Mouse (Mus musculus) T-helper 17 cell (primary cell): ENCODE data around the gene Kcnab1.

Source experiments
- in situ Hi-C, 2 experiments: fragments of 300-600 bp; cut with MboI, MseI; formaldehyde crosslinking; loops; 1 replicate in 1 of 2; 2 replicates in 1 of 2; pipeline ENCODE4 v1.15.1; 2025; ENCODE audit warnings: high pct_unique_total_duplicates in 2 of 2

Gene Kcnab1

GRCm38 (mm10) chr3:65360163-65360969 is 251.2 kb downstream of the Kcnab1 start:
- in situ Hi-C loops: loop anchor here in 1 of 2 experiments (25.0 kb wide), 1 partner anchor 1373 kb away; the partner anchor contains the start of gene Gmps

- in situ Hi-C loops: loop anchor here in 1 of 2 experiments (25.0 kb wide), 1 partner anchor 1376 kb away; the partner anchor contains the start of gene Gmps
These were observed 254.3 kb downstream of the Kcnab1 start for GRCm38 (mm10) chr3:65363438-65363837.

- in situ Hi-C loops: loop anchor here in 1 of 2 experiments (25.0 kb wide), 1 partner anchor 1378 kb away; the partner anchor contains the start of gene Gmps
These were observed 256.0 kb downstream of the Kcnab1 start for GRCm38 (mm10) chr3:65365184-65365583.

GRCm38 (mm10) chr3:65365921-65366710 is 256.9 kb downstream of the Kcnab1 start:
- in situ Hi-C loops: loop anchor here in 1 of 2 experiments (25.0 kb wide), 1 partner anchor 1379 kb away; the partner anchor contains the start of gene Gmps

GRCm38 (mm10) chr3:65367944-65368343 is 258.8 kb downstream of the Kcnab1 start:
- in situ Hi-C loops: loop anchor here in 1 of 2 experiments (25.0 kb wide), 1 partner anchor 1381 kb away; the partner anchor contains the start of gene Gmps

GRCm38 (mm10) chr3:65372552-65372951 is 263.4 kb downstream of the Kcnab1 start:
- in situ Hi-C loops: loop anchor here (5.0 to 25.0 kb wide), 3 partner anchors 565 to 1818 kb away; partner anchors contain the start of gene Gmps (in 1 of the 2)

DNA sequence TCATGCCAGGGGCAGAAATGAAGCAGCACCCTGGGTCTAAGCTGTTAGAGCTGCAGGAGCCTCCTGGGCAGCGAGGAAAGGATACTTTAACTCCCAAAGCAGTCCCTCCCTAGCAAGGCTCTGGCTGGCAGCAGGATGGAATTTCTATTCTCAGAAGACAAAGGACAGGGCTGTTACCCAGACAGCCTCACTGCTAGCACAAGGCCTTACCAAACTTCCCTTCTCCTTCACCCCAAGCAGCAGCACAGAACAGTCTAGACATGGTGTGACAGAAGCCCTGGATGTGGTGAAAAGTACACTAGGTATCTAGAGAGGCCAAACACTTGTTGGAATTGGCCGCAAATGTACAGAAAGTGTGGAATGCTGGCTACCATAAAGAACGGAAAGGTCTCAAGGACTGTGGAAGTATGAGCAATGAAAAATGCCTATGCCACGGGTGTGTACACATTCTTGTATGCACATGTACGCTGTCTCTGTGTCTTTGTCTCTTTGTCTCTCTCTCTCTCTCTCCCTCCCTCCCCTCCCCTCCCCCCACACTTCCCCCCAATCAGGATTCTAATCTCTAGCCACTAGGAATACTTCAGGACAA is 264.5 kb downstream of the Kcnab1 start:
- in situ Hi-C loops: loop anchor here (5.0 to 25.0 kb wide), 3 partner anchors 564 to 1819 kb away; partner anchors contain the start of gene Gmps (in 1 of the 2)

DNA sequence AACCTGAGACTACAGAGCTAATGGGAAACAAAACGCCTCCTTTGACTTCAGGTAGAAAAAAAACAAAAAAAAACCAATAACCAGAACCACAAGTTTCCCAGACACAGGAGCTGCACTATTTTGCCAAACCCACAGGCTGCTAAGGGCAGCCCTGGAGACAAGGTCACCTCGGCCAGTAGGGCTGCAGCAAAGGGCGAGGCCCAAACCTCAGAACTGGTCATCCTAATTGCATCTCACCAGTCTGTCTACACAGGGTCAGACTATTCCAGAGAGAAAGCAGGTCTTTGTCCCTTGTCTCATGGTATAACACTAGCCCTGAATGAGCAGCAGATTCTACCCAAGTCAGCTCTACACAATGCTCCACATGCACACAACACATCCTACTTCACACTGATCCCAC is 265.5 kb downstream of the Kcnab1 start:
- in situ Hi-C loops: loop anchor here (5.0 to 25.0 kb wide), 3 partner anchors 563 to 1820 kb away; partner anchors contain the start of gene Gmps (in 2 of the 2)

DNA sequence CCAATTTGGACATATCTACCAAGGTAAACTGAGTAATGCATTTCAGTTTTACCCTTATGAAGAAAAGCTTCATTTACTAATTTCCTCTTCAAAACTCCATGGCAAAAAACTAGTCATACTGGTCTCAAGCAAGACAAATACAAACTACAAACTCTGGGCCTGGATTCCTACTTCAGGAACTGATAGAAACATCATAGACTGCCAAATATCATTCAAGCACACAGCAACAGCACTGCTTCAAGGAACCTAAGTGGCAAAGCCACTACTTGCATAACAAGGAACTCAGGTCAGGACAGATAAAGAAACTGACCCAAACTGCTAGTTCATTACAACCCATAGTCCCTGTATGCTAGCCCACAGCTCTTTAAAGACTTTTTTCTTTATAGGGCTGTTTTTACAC is 269.5 kb downstream of the Kcnab1 start:
- in situ Hi-C loops: loop anchor here in 1 of 2 experiments (10.0 to 25.0 kb wide), 2 partner anchors 1391 to 1824 kb away; partner anchors contain the start of gene Gmps

GRCm38 (mm10) chr3:65379884-65380539 is 270.8 kb downstream of the Kcnab1 start:
- in situ Hi-C loops: loop anchor here in 1 of 2 experiments (10.0 to 25.0 kb wide), 2 partner anchors 1393 to 1825 kb away; partner anchors contain the start of gene Gmps

- in situ Hi-C loops: loop anchor here in 1 of 2 experiments (25.0 kb wide), 1 partner anchor 1394 kb away; the partner anchor contains the start of gene Gmps
These were observed 271.9 kb downstream of the Kcnab1 start for GRCm38 (mm10) chr3:65381094-65381493.

- in situ Hi-C loops: loop anchor here in 1 of 2 experiments (25.0 kb wide), 1 partner anchor 1397 kb away; the partner anchor contains the start of gene Gmps
These were observed 275.2 kb downstream of the Kcnab1 start for GRCm38 (mm10) chr3:65384431-65384830.

GRCm38 (mm10) chr3:65385771-65386170 is 276.6 kb downstream of the Kcnab1 start:
- in situ Hi-C loops: loop anchor here in 1 of 2 experiments (25.0 kb wide), 1 partner anchor 1398 kb away; the partner anchor contains the start of gene Gmps

DNA sequence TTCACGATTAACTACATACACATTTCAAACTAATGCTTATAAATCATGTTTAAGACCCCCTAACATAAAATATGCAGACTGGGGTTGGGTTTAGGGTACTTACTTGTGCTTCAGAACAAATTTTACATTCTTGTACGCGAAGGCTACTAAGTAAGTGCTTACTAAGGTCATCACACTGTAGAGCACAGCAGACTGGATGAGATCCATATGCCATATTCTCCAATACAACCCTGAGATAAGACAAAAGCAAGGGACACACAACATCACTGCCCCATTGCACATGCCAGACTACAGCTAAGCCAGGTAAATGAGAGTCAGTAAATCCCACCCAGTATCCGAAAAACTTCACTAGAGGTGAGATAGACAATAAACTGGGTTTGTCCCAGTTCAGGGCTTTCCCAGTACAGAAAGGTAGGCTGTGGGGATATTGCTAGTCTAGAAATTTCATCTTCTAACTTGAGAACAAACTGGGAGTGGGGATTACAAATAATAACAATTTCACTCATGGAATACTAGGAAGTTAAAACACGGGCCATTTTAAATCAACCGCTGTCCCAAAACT is 282.1 kb downstream of the Kcnab1 start:
- in situ Hi-C loops: loop anchor here in 1 of 2 experiments (10.0 to 25.0 kb wide), 3 partner anchors 113 to 1404 kb away; partner anchors contain the start of gene Gmps

GRCm38 (mm10) chr3:65391784-65392420 is 282.7 kb downstream of the Kcnab1 start:
- in situ Hi-C loops: loop anchor here in 1 of 2 experiments (10.0 to 25.0 kb wide), 3 partner anchors 113 to 1405 kb away; partner anchors contain the start of gene Gmps

GRCm38 (mm10) chr3:65392421-65392817 is 283.2 kb downstream of the Kcnab1 start, which contains the start of gene Ssr3:
TSS of gene Ssr3 (minus strand) at chr3:65392623.
- in situ Hi-C loops: loop anchor here in 1 of 2 experiments (10.0 to 25.0 kb wide), 3 partner anchors 112 to 1405 kb away; partner anchors contain the start of gene Gmps

DNA sequence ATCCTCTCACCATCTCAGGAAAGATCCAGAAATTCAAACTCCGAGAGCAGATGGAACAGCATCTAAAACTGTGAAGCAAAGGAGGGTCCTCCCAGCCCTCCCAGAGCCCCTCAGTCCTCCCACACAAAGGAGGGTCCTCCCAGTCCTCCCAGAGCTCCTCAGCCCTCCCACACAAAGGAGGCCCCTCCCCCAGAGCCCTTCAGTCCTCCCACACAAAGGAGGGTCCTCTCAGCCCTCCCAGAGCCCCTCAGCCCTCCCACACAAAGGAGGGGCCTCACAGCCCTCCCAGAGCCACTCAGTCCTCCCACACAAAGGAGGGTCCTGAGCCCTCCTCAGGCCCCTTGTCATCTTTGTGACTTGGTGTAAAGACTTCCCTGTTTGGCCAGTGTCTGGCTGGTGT is 285.9 kb downstream of the Kcnab1 start:
- in situ Hi-C loops: loop anchor here in 1 of 2 experiments (10.0 to 25.0 kb wide), 3 partner anchors 110 to 1408 kb away; partner anchors contain the start of gene Gmps

- in situ Hi-C loops: loop anchor here in 1 of 2 experiments (10.0 to 25.0 kb wide), 3 partner anchors 108 to 1410 kb away; partner anchors contain the start of gene Gmps
These were observed 287.8 kb downstream of the Kcnab1 start for GRCm38 (mm10) chr3:65396835-65397504.
